Mouse (Mus musculus): Measurements from ENCODE around the gene Pla2g12b.

Gene Pla2g12b

DNA sequence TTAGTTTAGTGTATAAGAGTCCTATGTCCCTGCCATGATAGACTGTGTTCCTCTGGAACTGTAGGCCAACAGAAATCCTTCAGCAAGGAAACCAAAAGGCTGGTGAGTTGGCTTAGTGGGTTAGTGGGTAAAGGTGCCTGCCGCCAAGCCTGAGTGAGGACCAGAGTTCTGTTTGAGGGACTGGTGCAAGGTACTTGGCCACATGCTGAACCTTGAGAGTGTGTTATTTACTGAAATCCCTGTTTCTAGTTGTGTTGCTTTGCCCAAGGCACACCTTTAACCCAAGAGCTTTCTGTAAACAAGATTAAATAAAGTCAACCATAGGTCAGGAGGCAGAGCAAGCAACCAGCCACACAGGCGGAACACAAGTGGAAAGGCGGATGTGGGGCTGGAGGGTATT, 62.1 kb downstream of the Pla2g12b start:
- DNase-seq (ENCODE audit: low read depth, low spot score), result no peak

DNA sequence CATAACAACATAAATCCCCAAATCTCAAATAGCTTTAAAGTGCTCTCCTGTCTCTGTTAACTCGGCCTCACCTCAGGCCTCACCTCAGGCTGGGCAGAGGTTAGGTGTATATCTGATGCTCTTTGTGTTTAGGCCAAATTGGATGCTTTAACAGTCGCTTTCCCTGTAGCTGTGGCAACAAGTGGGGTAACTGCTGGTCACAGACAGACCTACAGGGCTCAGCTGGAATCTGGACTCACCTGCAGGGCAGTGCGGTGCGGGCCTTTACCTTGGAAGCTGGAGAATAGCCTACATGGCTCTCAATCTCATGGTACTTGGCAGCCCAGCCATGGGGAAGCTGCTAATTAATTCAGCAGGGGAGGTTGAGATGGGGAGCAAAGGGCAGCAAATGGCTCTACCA, 63.2 kb downstream of the Pla2g12b start:
- DNase-seq (ENCODE audit: low read depth, low spot score), result no peak

GRCm38 (mm10) chr10:59467297-59467696, 63.8 kb downstream of the Pla2g12b start:
- no peak for DNase-seq (ENCODE audit: low read depth, low spot score)

DNA sequence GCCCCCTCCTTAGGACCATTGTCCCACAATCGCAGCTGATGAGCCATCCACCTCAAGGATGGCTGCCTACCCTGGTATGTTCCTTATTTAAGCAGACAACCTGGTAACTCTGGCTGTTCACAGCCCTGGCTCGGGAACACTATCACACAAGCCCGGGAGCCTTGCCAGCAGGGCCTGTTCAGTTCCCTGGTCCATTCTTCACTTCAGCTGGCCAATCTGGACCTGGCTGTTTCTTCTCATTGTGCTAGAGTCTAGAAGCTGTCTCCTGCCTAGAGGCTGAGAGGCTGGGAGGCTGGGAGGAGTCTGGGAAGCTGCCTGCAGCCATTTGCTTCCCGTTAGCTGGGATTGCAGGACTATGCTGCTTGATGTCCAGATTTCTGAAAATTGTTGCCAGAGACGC, 67.0 kb downstream of the Pla2g12b start:
- no peak for DNase-seq (ENCODE audit: low read depth, low spot score)

Data from retina, postnatal 7 days (tissue).